Mouse (Mus musculus) G1E (cell line): ENCODE measurements at regions not wholly inside any gene's neighbourhood (a gene's known extent, or its start where the extent isn't known, plus 50 kb on each side); places are given as distances from the start of the nearest gene placed in this dataset.

ENCODE experiments used
- CTCF ChIP-seq: IDR thresholded peaks from 2 replicates; pipeline ENCODE4 v1.5.1; 2012; ENCODE audit warnings: low read depth, low read length, inconsistent platforms, mixed read lengths
- TAL1 ChIP-seq: conservative IDR thresholded peaks from 2 replicates; pipeline ENCODE4 v1.6.1; 2012; ENCODE audit warnings: low read depth, low read length, inconsistent platforms, mixed read lengths

- TF ChIP-seq CTCF (no peak), TAL1 (no peak)
Observed at GRCm38 (mm10) chr1:15996341-15996740, 96.8 kb downstream of the 4930444P10Rik start.
